Mouse (Mus musculus) liver, embryonic 14.5 days (tissue): ENCODE measurements at regions not wholly inside any gene's neighbourhood (a gene's known extent, or its start where the extent isn't known, plus 50 kb on each side); places are given as distances from the start of the nearest gene placed in this dataset.

Experiments used
- ATAC-seq: fragments of 200-750 bp; cut with Nextera tagmentation; 2 replicates; pipeline ENCODE4 v1.8.0; 2017; ENCODE audit warnings: moderate number of reproducible peaks, mild to moderate bottlenecking, moderate library complexity; ENCODE audit not compliant: insufficient read depth
- DNase-seq, 3 experiments: peaks; one replicate each; pipeline ENCODE4 v3.0.0-alpha.2; 2012 to 2013; ENCODE audit warnings: low read depth in 3 of 3, low spot score in 3 of 3
- H3K27ac ChIP-seq: fragments of 300-500 bp; sonication (generic); 2 replicates; pipeline ENCODE4 v1.5.1; 2014; ENCODE audit warnings: moderate library complexity, mild to moderate bottlenecking, control low read depth, inconsistent platforms
- H3K27me3 ChIP-seq: fragments of 300-500 bp; sonication (generic); 2 replicates; pipeline ENCODE4 v1.6.1; 2014; ENCODE audit warnings: mild to moderate bottlenecking, low read length, moderate library complexity; ENCODE audit not compliant: control insufficient read depth, insufficient read depth
- H3K36me3 ChIP-seq: fragments of 300-500 bp; sonication (generic); replicated peaks from 2 replicates; pipeline ENCODE4 v1.6.1; 2014; ENCODE audit warnings: low read depth; ENCODE audit not compliant: control insufficient read depth, insufficient read depth
- H3K4me1 ChIP-seq, 2 experiments: fragments of 200-500 bp in 1 of 2; fragments of 300-500 bp in 1 of 2; sonication (generic) in 1 of 2; replicated peaks; 2 replicates each; pipeline ENCODE4 v1.6.1; 2012 to 2014; ENCODE audit warnings: antibody characterized with exemption in 1 of 2, inconsistent platforms in 1 of 2, low read length in 1 of 2; ENCODE audit not compliant: control insufficient read depth in 2 of 2, insufficient read depth in 2 of 2
- H3K4me2 ChIP-seq: fragments of 300-500 bp; sonication (generic); 2 replicates; pipeline ENCODE4 v1.6.1; 2014; ENCODE audit warnings: low read depth, mild to moderate bottlenecking, control low read depth, moderate library complexity
- H3K4me3 ChIP-seq, 2 experiments: fragments of 200-500 bp in 1 of 2; fragments of 300-500 bp in 1 of 2; sonication (generic) in 1 of 2; 2 replicates each; pipeline ENCODE4 v1.5.1; 2012 to 2014; ENCODE audit warnings: low read depth in 2 of 2, low read length in 2 of 2, mild to moderate bottlenecking in 2 of 2, control low read depth in 1 of 2, inconsistent platforms in 1 of 2, moderate library complexity in 1 of 2; ENCODE audit not compliant: insufficient read depth in 1 of 2
- H3K9ac ChIP-seq: fragments of 300-500 bp; sonication (generic); replicated peaks from 2 replicates; pipeline ENCODE4 v1.6.1; 2014; ENCODE audit warnings: mild to moderate bottlenecking, control low read depth, moderate library complexity
- H3K9me3 ChIP-seq: fragments of 300-500 bp; sonication (generic); 2 replicates; pipeline ENCODE4 v1.6.1; 2016; ENCODE audit warnings: low read length, mixed read lengths; ENCODE audit not compliant: control insufficient read depth
- CTCF ChIP-seq: IDR thresholded peaks from 2 replicates; pipeline ENCODE4 v1.5.1; 2016; ENCODE audit warnings: antibody characterized with exemption, low read depth, control low read depth
- EP300 ChIP-seq: IDR thresholded peaks from 2 replicates; pipeline ENCODE4 v1.6.1; 2016; ENCODE audit warnings: antibody characterized with exemption, low read depth
- WGBS: fragments of 180-500 bp; shearing (Covaris S2); extraction: QIAGEN DNeasy Blood & Tissue Kit; methylation state at CpG from one replicate; pipeline ENCODE4 v1.1.7; 2014; ENCODE audit not compliant: insufficient replicate concordance; 5-methylcytosine and 5-hydroxymethylcytosine counted together

DNA sequence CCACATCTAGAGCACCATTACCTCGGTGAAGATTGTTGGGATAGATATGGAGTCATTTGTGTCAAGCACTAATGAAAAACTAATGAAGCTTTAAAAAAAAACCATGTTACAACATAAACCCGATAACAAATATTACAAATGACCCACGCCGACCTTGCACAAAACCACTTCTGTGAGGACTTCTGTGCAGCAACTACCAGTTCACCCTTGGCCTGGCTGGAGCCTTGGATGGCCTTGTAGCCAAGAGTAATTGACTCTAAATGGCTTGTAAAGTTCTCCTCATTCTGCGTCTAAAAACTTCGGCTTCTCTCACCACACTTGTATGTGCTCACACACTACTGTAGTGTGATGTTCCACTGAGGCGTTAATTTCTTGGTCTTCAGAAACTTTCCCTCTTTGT, 190.1 kb downstream of the Mylk4 start:
- Histone ChIP-seq H3K4me3 (no peak overlapping the region), H3K27ac (no peak overlapping the region), H3K36me3 (no peaks in the 10 kb centered on the region), H3K4me1 (no peaks in the 10 kb centered on the region), H3K4me2 (no peak overlapping the region), H3K9me3 (no peaks in the 10 kb centered on the region), H3K9ac (no peak overlapping the region), H3K27me3 (no peaks in the 10 kb centered on the region)
- 64% methylated on average over 7 of the region's 7 CpGs for WGBS
- ATAC-seq (no peak), DNase-seq (no peak)
- no peak for TF ChIP-seq EP300
- no peak for TF ChIP-seq CTCF

DNA sequence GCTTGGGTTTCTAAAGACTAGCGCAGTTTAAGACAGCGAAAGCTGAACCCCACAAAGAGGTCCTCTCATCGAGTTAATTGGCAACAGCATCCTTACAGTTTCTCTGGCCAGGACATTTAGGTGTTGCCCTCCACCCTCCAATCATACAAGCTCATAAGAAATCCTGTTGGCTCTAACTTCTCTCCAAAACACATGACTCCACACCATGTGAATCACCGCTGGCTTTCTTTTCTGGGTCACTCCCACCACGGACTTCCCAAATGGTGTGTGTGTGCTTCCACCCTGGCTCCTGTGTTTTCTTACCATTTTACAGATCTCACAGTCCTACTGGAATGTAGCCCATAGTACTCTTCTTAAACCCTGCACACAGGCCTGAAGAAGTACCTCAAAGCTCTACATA, 190.6 kb downstream of the Mylk4 start:
- Histone ChIP-seq H3K9me3 (no peaks in the 10 kb centered on the region), H3K4me3 (no peak overlapping the region), H3K9ac (no peak overlapping the region), H3K4me1 (no peaks in the 10 kb centered on the region), H3K36me3 (no peaks in the 10 kb centered on the region), H3K27ac (no peak overlapping the region), H3K27me3 (no peaks in the 10 kb centered on the region), H3K4me2 (no peak overlapping the region)
- ATAC-seq: no peak
- 74% methylated on average over 5 of the region's 5 CpGs for WGBS
- DNase-seq: no peak
- TF ChIP-seq CTCF (no peak), EP300 (no peak)

DNA sequence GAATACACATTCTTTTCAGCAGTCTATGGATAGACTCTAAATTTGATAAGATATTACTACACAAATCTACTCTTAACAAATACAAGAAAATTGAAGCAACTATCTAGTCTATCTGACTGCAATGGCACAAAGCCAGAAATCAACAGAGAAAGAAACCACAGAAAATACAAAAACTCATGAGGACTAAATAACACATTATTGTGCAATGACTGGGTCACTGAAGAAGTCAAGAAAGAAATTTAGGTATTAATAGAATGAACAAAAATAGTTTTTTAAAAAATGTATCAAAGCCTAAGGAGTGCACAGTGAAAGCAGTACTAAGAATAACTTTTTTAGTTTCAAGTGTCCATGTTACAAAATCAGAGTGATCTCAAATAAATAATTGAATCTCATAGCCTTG, 202.2 kb downstream of the Mylk4 start:
- H3K9me3 ChIP-seq: no peaks in the 10 kb centered on the region
- H3K9ac ChIP-seq: no peak overlapping the region
- DNase-seq (no peak), ATAC-seq (no peak)
- no peak overlapping the region for H3K27ac ChIP-seq
- no peak for TF ChIP-seq CTCF
- TF ChIP-seq EP300: no peak
- no peak overlapping the region for H3K4me3 ChIP-seq
- no peaks in the 10 kb centered on the region for H3K4me1 ChIP-seq
- H3K27me3 ChIP-seq: no peaks in the 10 kb centered on the region
- H3K4me2 ChIP-seq: no peak overlapping the region
- no peaks in the 10 kb centered on the region for H3K36me3 ChIP-seq

DNA sequence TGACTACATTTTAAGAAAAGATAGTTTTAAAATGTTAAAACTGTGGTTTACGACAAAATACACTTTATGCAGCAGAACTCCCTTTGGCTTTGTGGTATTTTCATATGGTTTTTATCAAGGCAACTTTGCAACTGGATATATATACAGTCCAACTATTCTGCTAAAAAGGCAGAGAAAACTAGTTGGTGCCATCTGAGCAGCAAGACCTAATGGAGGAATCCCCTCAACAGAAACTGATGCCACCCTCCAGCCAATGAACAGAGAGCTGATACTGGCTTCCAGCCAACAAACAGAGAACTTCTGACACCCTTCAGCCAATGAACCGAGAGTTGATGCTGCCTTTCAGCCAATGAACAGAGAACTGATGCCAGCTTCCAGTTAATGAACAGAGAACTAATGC, 215.9 kb downstream of the Mylk4 start:
- H3K36me3 ChIP-seq: no peaks in the 10 kb centered on the region
- TF ChIP-seq EP300: no peak
- TF ChIP-seq CTCF: no peak
- H3K9me3 ChIP-seq: no peaks in the 10 kb centered on the region
- no peak overlapping the region for H3K4me3 ChIP-seq
- WGBS: 50% methylated on average over 2 of the region's 2 CpGs
- H3K9ac ChIP-seq: no peak overlapping the region
- H3K4me1 ChIP-seq: no peaks in the 10 kb centered on the region
- H3K27me3 ChIP-seq: no peaks in the 10 kb centered on the region
- no peak overlapping the region for H3K4me2 ChIP-seq
- no peak for ATAC-seq
- no peak overlapping the region for H3K27ac ChIP-seq
- DNase-seq: no peak

DNA sequence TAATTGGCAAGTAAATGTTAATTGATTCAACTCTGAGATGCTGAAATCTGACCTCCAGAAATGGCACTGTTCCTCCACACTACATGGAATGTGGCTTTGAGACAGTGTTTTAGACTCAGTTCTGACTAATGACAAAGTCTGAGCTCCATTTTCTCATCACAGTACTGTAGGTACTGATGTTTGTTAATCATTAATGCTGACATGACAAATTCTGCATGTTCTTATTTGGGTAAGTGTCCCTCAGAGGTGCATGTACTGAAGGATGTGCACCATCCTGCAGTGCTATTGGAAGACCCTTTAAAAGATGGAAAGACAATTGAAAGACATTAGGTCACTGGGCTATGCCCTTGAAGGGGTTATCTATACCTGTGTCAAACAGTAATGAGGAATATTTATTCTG, 222.1 kb upstream of the Gmds start:
- H3K4me1 ChIP-seq: no peaks in the 10 kb centered on the region
- no peak for DNase-seq
- H3K4me3 ChIP-seq: no peak overlapping the region
- no peaks in the 10 kb centered on the region for H3K27me3 ChIP-seq
- TF ChIP-seq EP300 (no peak), CTCF (no peak)
- no peak overlapping the region for H3K9ac ChIP-seq
- ATAC-seq: no peak
- no peak overlapping the region for H3K4me2 ChIP-seq
- no peaks in the 10 kb centered on the region for H3K36me3 ChIP-seq
- H3K9me3 ChIP-seq: no peaks in the 10 kb centered on the region; the same call in 1 of the 2 replicates
- H3K27ac ChIP-seq: no peak overlapping the region

DNA sequence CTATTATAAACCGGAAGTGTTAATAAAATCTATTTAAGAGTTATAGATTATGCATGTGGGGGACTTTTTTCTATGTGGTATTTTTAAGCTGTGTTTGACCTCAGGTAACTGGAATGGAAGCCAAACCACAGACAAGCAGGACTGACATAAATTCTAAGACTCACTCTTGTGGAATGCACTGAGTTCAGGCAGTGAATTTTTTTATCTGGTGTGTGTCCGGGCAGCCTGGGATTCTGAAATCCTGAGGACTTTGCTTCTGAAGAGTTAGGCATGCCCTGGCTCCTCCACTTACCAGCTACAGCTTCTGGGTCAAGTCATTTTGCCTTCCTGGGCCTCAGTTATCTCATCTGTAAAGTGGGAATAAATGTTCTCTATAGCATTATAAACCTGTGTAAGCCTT, 217.9 kb upstream of the Gmds start:
- TF ChIP-seq CTCF: no peak
- no peak for TF ChIP-seq EP300
- H3K27me3 ChIP-seq: no peaks in the 10 kb centered on the region
- H3K4me3 ChIP-seq: no peak overlapping the region
- DNase-seq: no peak
- H3K4me1 ChIP-seq: no peaks in the 10 kb centered on the region
- no peak for ATAC-seq
- no peak overlapping the region for H3K9ac ChIP-seq
- WGBS: 79% methylated on average over 2 of the region's 2 CpGs
- no peak overlapping the region for H3K27ac ChIP-seq
- H3K9me3 ChIP-seq: no peaks in the 10 kb centered on the region
- no peak overlapping the region for H3K4me2 ChIP-seq
- H3K36me3 ChIP-seq: no peaks in the 10 kb centered on the region
